Mouse (Mus musculus): ENCODE data around the gene Gm14443. TPM values are rescaled to one million over a fixed set of nuclear protein-coding genes. Genes with fewer than 3 reads are reported as not detected.
"Not testable (repeated sequence)": the region's sequence is repeated elsewhere in the genome, so short reads cannot be mapped to it uniquely, and the experiment has no call there.

The Gm14443 gene
- polyA plus RNA-seq (2015; fragmentation: Nextera tagmentation; extraction: Ambion mirVana): 0.08 TPM in 1 of 2 replicates, not detected in the other

- not testable (repeated sequence) for H3K4me2 ChIP-seq (ENCODE audit: low read depth, low read length); H3K27me3 ChIP-seq (ENCODE audit: insufficient read depth, low read length); H3K9me3 ChIP-seq (ENCODE audit: low read length); H3K27ac ChIP-seq (ENCODE audit: low read depth); H3K36me3 ChIP-seq (replicated peaks; ENCODE audit: insufficient read depth, low read length); ATAC-seq; DNase-seq; H3K9ac ChIP-seq (replicated peaks); H3K4me1 ChIP-seq (ENCODE audit: insufficient read depth); H3K4me3 ChIP-seq (ENCODE audit: low read depth, low read length)
- 68% methylated on average over 12 of the region's 12 CpGs for WGBS (ENCODE audit: insufficient replicate concordance)
These were observed at the start of gene Gm14443 for GRCm38 (mm10) chr2:175175401-175176180. TSS of gene Gm14443 (minus strand) at chr2:175175871.

GRCm38 (mm10) chr2:175206732-175207131 lies 31.1 kb upstream of the Gm14443 start, which contains the start of gene Gm14391:
TSS of gene Gm14391 (minus strand) at chr2:175206917.
- DNase-seq; H3K9me3 ChIP-seq (ENCODE audit: low read length); H3K9ac ChIP-seq (replicated peaks); H3K4me3 ChIP-seq (ENCODE audit: low read depth, low read length); H3K4me1 ChIP-seq (ENCODE audit: insufficient read depth); H3K27ac ChIP-seq (ENCODE audit: low read depth); ATAC-seq; H3K27me3 ChIP-seq (ENCODE audit: insufficient read depth, low read length); H3K36me3 ChIP-seq (replicated peaks; ENCODE audit: insufficient read depth, low read length); H3K4me2 ChIP-seq (ENCODE audit: low read depth, low read length): not testable (repeated sequence)
- no CpG with 5 or more reads among the region's 7 CpGs for WGBS (ENCODE audit: insufficient replicate concordance)

GRCm38 (mm10) chr2:175179008-175179407 lies 3.3 kb upstream of the Gm14443 start:
- ATAC-seq: not testable (repeated sequence)

GRCm38 (mm10) chr2:175176312-175176711 lies 641 bp upstream of the Gm14443 start:
- WGBS (ENCODE audit: insufficient replicate concordance): 71% methylated on average over 6 of the region's 6 CpGs
- Histone ChIP-seq H3K4me3 (ENCODE audit: low read depth, low read length) (no peak overlapping the region), H3K9ac (replicated peaks) (no peak overlapping the region), H3K4me1 (ENCODE audit: insufficient read depth) (no peaks in the 10 kb centered on the region), H3K4me2 (ENCODE audit: low read depth, low read length) (no peak overlapping the region), H3K36me3 (replicated peaks; ENCODE audit: insufficient read depth, low read length) (no peaks in the 10 kb centered on the region), H3K27me3 (ENCODE audit: insufficient read depth, low read length) (no peaks in the 10 kb centered on the region), H3K9me3 (ENCODE audit: low read length) (no peaks in the 10 kb centered on the region), H3K27ac (ENCODE audit: low read depth) (no peak overlapping the region)
- no peak for ATAC-seq
- DNase-seq: no peak
- TF ChIP-seq EP300 (IDR thresholded peaks at IDR 0.05; ENCODE audit: low read depth): no peak

More at GRCm38 (mm10) chr2:175179008-175179407, 3.3 kb upstream of the Gm14443 start:
- DNase-seq; H3K4me3 ChIP-seq (ENCODE audit: low read depth, low read length); H3K36me3 ChIP-seq (replicated peaks; ENCODE audit: insufficient read depth, low read length); H3K4me2 ChIP-seq (ENCODE audit: low read depth, low read length); H3K9ac ChIP-seq (replicated peaks); H3K9me3 ChIP-seq (ENCODE audit: low read length); H3K4me1 ChIP-seq (ENCODE audit: insufficient read depth); H3K27ac ChIP-seq (ENCODE audit: low read depth); H3K27me3 ChIP-seq (ENCODE audit: insufficient read depth, low read length): not testable (repeated sequence)
- 31% methylated on average over 1 of the region's 1 CpGs for WGBS (ENCODE audit: insufficient replicate concordance)

GRCm38 (mm10) chr2:175174058-175174457 lies 1.6 kb downstream of the Gm14443 start:
- not testable (repeated sequence) for H3K9ac ChIP-seq (replicated peaks); DNase-seq; H3K36me3 ChIP-seq (replicated peaks; ENCODE audit: insufficient read depth, low read length); H3K4me3 ChIP-seq (ENCODE audit: low read depth, low read length); H3K27ac ChIP-seq (ENCODE audit: low read depth); H3K27me3 ChIP-seq (ENCODE audit: insufficient read depth, low read length); ATAC-seq; H3K9me3 ChIP-seq (ENCODE audit: low read length); H3K4me2 ChIP-seq (ENCODE audit: low read depth, low read length); H3K4me1 ChIP-seq (ENCODE audit: insufficient read depth)
- WGBS (ENCODE audit: insufficient replicate concordance): 77% methylated on average over 2 of the region's 2 CpGs

GRCm38 (mm10) chr2:175172906-175173595 lies 2.6 kb downstream of the Gm14443 start:
- not testable (repeated sequence) for H3K4me3 ChIP-seq (ENCODE audit: low read depth, low read length); DNase-seq; H3K27me3 ChIP-seq (ENCODE audit: insufficient read depth, low read length); H3K27ac ChIP-seq (ENCODE audit: low read depth); H3K4me2 ChIP-seq (ENCODE audit: low read depth, low read length); H3K9ac ChIP-seq (replicated peaks); H3K36me3 ChIP-seq (replicated peaks; ENCODE audit: insufficient read depth, low read length); H3K9me3 ChIP-seq (ENCODE audit: low read length); H3K4me1 ChIP-seq (ENCODE audit: insufficient read depth); ATAC-seq
- 74% methylated on average over 3 of the region's 3 CpGs for WGBS (ENCODE audit: insufficient replicate concordance)
